Mouse (Mus musculus) spleen, postnatal 4 days (tissue): Measurements from ENCODE around the gene Ift22.
"Not testable (repeated sequence)": the region's sequence is repeated elsewhere in the genome, so short reads cannot be mapped to it uniquely, and the experiment has no call there.

ENCODE experiments used
- DNase-seq, 2 experiments: peaks; one replicate each; pipeline ENCODE4 v3.0.0; 2022; ENCODE audit warnings: low spot score in 2 of 2

Ift22 gene

GRCm38 (mm10) chr5:136945084-136945483 is 37.1 kb downstream of the Ift22 start:
- no peak for DNase-seq

GRCm38 (mm10) chr5:136947874-136948273 is 39.9 kb downstream of the Ift22 start:
- DNase-seq = no peak

- DNase-seq = not testable (repeated sequence)
Measured at GRCm38 (mm10) chr5:136949551-136950336, 41.8 kb downstream of the Ift22 start.

- DNase-seq = no peak
Measured at GRCm38 (mm10) chr5:136950521-136950920, 42.6 kb downstream of the Ift22 start.

- DNase-seq = no peak
Measured at GRCm38 (mm10) chr5:136952153-136952552, 44.2 kb downstream of the Ift22 start.

- DNase-seq = peak; percentile 89 to 91
Measured at GRCm38 (mm10) chr5:136953015-136953414, 45.1 kb downstream of the Ift22 start, which contains the start of gene Fis1. Gene Fis1, plus strand, starts transcription at chr5:136953275.

- DNase-seq = no peak
Measured at GRCm38 (mm10) chr5:136953440-136953951, 45.5 kb downstream of the Ift22 start.

GRCm38 (mm10) chr5:136955622-136956021 is 47.7 kb downstream of the Ift22 start:
- DNase-seq = no peak

- DNase-seq = no peak
Measured at GRCm38 (mm10) chr5:136957250-136957649, 49.3 kb downstream of the Ift22 start.

- DNase-seq = no peak
Measured at GRCm38 (mm10) chr5:136958991-136959605, 51.1 kb downstream of the Ift22 start.

- DNase-seq = no peak
Measured at GRCm38 (mm10) chr5:136960053-136960452, 52.1 kb downstream of the Ift22 start.

- no peak for DNase-seq
Measured at GRCm38 (mm10) chr5:136961334-136961982, 53.5 kb downstream of the Ift22 start.

- DNase-seq = peak; percentile 88 to 93
Measured at GRCm38 (mm10) chr5:136961983-136962461, 54.1 kb downstream of the Ift22 start.

GRCm38 (mm10) chr5:136962501-136962900 is 54.6 kb downstream of the Ift22 start:
- DNase-seq = peak; percentile 86 to 95

- DNase-seq = no peak
Measured at GRCm38 (mm10) chr5:136962966-136963540, 55.1 kb downstream of the Ift22 start.
